Mouse (Mus musculus): ENCODE measurements around the gene Ankib1.

- TF ChIP-seq CTCF (IDR thresholded peaks at IDR 0.05; ENCODE audit: insufficient read depth, low read length): no peak
- TF ChIP-seq POLR2A (IDR thresholded peaks at IDR 0.05; ENCODE audit: borderline replicate concordance, extremely low read depth, low read depth, low read length): no peak
Observed at GRCm38 (mm10) chr5:3800041-3800440, 2.7 kb downstream of the Ankib1 start.

Measured in lung, adult 2 months (tissue).